Mouse (Mus musculus) adrenal gland, adult 8-10 months (tissue): Measurements from ENCODE around the gene Gm37240. TPM values are rescaled to one million over a fixed set of nuclear protein-coding genes. Genes with fewer than 3 reads are reported as not detected.
"Not testable (repeated sequence)": the region's sequence is repeated elsewhere in the genome, so short reads cannot be mapped to it uniquely, and the experiment has no call there.

Experiments
- DNase-seq: peaks from one replicate; pipeline ENCODE4 v3.0.0; 2022
- total RNA-seq, 4 experiments: library from RNA; stranded (reverse); gene quantifications; 2 replicates each; pipeline ENCODE4 v1.2.4; 2022

Gm37240 gene
- total RNA-seq, 4 experiments from 2014 or later = 5.4 to 9.8 (median 7.2) TPM

- DNase-seq = no peak
Observed at GRCm38 (mm10) chr3:84867434-84867975, 1019.8 kb downstream of the Gm37240 start.

GRCm38 (mm10) chr3:84866866-84867265 lies 1020.5 kb downstream of the Gm37240 start:
- no peak for DNase-seq

- no peak for DNase-seq
Observed at GRCm38 (mm10) chr3:84865684-84866083, 1021.6 kb downstream of the Gm37240 start.

GRCm38 (mm10) chr3:84861817-84862216 lies 1025.5 kb downstream of the Gm37240 start:
- DNase-seq = not testable (repeated sequence)

- no peak for DNase-seq
Observed at GRCm38 (mm10) chr3:84860669-84861068, 1026.6 kb downstream of the Gm37240 start.

GRCm38 (mm10) chr3:84854440-84854839 lies 1032.9 kb downstream of the Gm37240 start:
- DNase-seq = no peak

GRCm38 (mm10) chr3:84852877-84853276 lies 1034.4 kb downstream of the Gm37240 start:
- peak; percentile 9 for DNase-seq

GRCm38 (mm10) chr3:84851801-84852200 lies 1035.5 kb downstream of the Gm37240 start:
- no peak for DNase-seq

- no peak for DNase-seq
Observed at GRCm38 (mm10) chr3:84850418-84850817, 1036.9 kb downstream of the Gm37240 start.

- no peak for DNase-seq
Observed at GRCm38 (mm10) chr3:84848798-84849197, 1038.5 kb downstream of the Gm37240 start.

GRCm38 (mm10) chr3:84843594-84843993 lies 1043.7 kb downstream of the Gm37240 start:
- no peak for DNase-seq

- no peak for DNase-seq
Observed at GRCm38 (mm10) chr3:84842793-84843192, 1044.5 kb downstream of the Gm37240 start.

GRCm38 (mm10) chr3:84841271-84841670 lies 1046.0 kb downstream of the Gm37240 start:
- no peak for DNase-seq

GRCm38 (mm10) chr3:84839499-84839898 lies 1047.8 kb downstream of the Gm37240 start:
- DNase-seq = no peak

- no peak for DNase-seq
Observed at GRCm38 (mm10) chr3:84837984-84838383, 1049.3 kb downstream of the Gm37240 start.

GRCm38 (mm10) chr3:84836029-84836428 lies 1051.3 kb downstream of the Gm37240 start:
- no peak for DNase-seq

GRCm38 (mm10) chr3:84829366-84829765 lies 1058.0 kb downstream of the Gm37240 start:
- no peak for DNase-seq

GRCm38 (mm10) chr3:84827617-84828016 lies 1059.7 kb downstream of the Gm37240 start:
- no peak for DNase-seq

GRCm38 (mm10) chr3:84826938-84827337 lies 1060.4 kb downstream of the Gm37240 start:
- no peak for DNase-seq

- DNase-seq = no peak
Observed at GRCm38 (mm10) chr3:84826405-84826804, 1060.9 kb downstream of the Gm37240 start.

- no peak for DNase-seq
Observed at GRCm38 (mm10) chr3:84825990-84826389, 1061.3 kb downstream of the Gm37240 start.

GRCm38 (mm10) chr3:84820654-84821201 lies 1066.6 kb downstream of the Gm37240 start:
- DNase-seq = no peak

GRCm38 (mm10) chr3:84816951-84817350 lies 1070.4 kb downstream of the Gm37240 start:
- no peak for DNase-seq

- peak; percentile 25 for DNase-seq
Observed at GRCm38 (mm10) chr3:84815461-84815860, 1071.9 kb downstream of the Gm37240 start.
